Mouse (Mus musculus) MEL (cell line): Measurements from ENCODE around the gene Plcxd2.

Experiments used
- CTCF ChIP-seq, 3 experiments: IDR thresholded peaks in 2 of 3; conservative IDR thresholded peaks in 1 of 3; 2 replicates each; pipeline ENCODE4 v1.5.1; 2011 to 2012; ENCODE audit warnings: low read length in 3 of 3, low read depth in 2 of 3, mild to moderate bottlenecking in 2 of 3, improper control_type of control experiment in 1 of 3, inconsistent platforms in 1 of 3, mixed read lengths in 1 of 3, moderate library complexity in 1 of 3; ENCODE audit not compliant: control insufficient read depth in 1 of 3, insufficient read depth in 1 of 3, poor library complexity in 1 of 3, severe bottlenecking in 1 of 3
- EP300 ChIP-seq, 2 experiments: IDR thresholded peaks; 2 replicates each; pipeline ENCODE4 v1.6.1; 2011; ENCODE audit warnings: improper control_type of control experiment in 2 of 2, low read length in 2 of 2, low read depth in 1 of 2, mild to moderate bottlenecking in 1 of 2
- ETS1 ChIP-seq: IDR thresholded peaks from 2 replicates; pipeline ENCODE4 v1.6.1; 2012; ENCODE audit warnings: low read depth, mild to moderate bottlenecking, inconsistent platforms, low read length, improper control_type of control experiment, moderate library complexity
- GATA1 ChIP-seq: IDR thresholded peaks from 2 replicates; pipeline ENCODE4 v1.6.1; 2011; ENCODE audit warnings: low read depth, low read length, improper control_type of control experiment
- JUND ChIP-seq: IDR thresholded peaks from 2 replicates; pipeline ENCODE4 v1.6.1; 2011; ENCODE audit warnings: low read depth, mild to moderate bottlenecking, improper control_type of control experiment, low read length
- KAT2A ChIP-seq: conservative IDR thresholded peaks from 2 replicates; pipeline ENCODE4 v1.6.1; 2012; ENCODE audit warnings: low read depth, low read length, improper control_type of control experiment, inconsistent platforms
- MXI1 ChIP-seq: IDR thresholded peaks from 2 replicates; pipeline ENCODE4 v1.6.1; 2011; ENCODE audit warnings: mild to moderate bottlenecking, low read depth, low read length, improper control_type of control experiment
- NRF1 ChIP-seq: IDR thresholded peaks from 2 replicates; pipeline ENCODE4 v1.6.1; 2014; ENCODE audit warnings: low read depth, mild to moderate bottlenecking, inconsistent platforms, low read length, improper control_type of control experiment, moderate library complexity; ENCODE audit not compliant: poor library complexity, insufficient read depth, severe bottlenecking
- POLR2A ChIP-seq, 2 experiments: IDR thresholded peaks; 2 replicates each; pipeline ENCODE4 v1.6.1; 2011 to 2012; ENCODE audit warnings: low read length in 2 of 2, mild to moderate bottlenecking in 2 of 2, control low read depth in 1 of 2, improper control_type of control experiment in 1 of 2, low read depth in 1 of 2, moderate library complexity in 1 of 2; ENCODE audit not compliant: control insufficient read depth in 1 of 2, insufficient read depth in 1 of 2, poor library complexity in 1 of 2
- SMC3 ChIP-seq: IDR thresholded peaks from 2 replicates; pipeline ENCODE4 v1.6.1; 2011; ENCODE audit warnings: low read depth, low read length, improper control_type of control experiment

- TF ChIP-seq KAT2A, result no peak
- no peak for TF ChIP-seq CTCF (IDR thresholded peaks at IDR 0.05 in 2 of 3, conservative IDR thresholded peaks at IDR 0.05 in 1 of 3; ENCODE audit: control insufficient read depth in 1 of 3, insufficient read depth in 1 of 3, low read depth in 2 of 3, low read length in 3 of 3, poor library complexity in 1 of 3, severe bottlenecking in 1 of 3)
- TF ChIP-seq GATA1, result no peak
- TF ChIP-seq SMC3, result no peak
- no peak for TF ChIP-seq EP300 (IDR thresholded peaks at IDR 0.05; ENCODE audit: low read depth in 1 of 2, low read length in 2 of 2)
- TF ChIP-seq JUND, result no peak
- no peak for TF ChIP-seq ETS1
- no peak for TF ChIP-seq POLR2A (IDR thresholded peaks at IDR 0.05; ENCODE audit: control insufficient read depth in 1 of 2, insufficient read depth in 1 of 2, low read depth in 1 of 2, low read length in 2 of 2, poor library complexity in 1 of 2)
- no peak for TF ChIP-seq NRF1
- no peak for TF ChIP-seq MXI1
Measured at GRCm38 (mm10) chr16:45919572-45919971, 90.4 kb downstream of the Plcxd2 start.
